Mouse (Mus musculus) hindbrain, embryonic 15.5 days (tissue): ENCODE data around the gene Tspyl1. TPM values are rescaled to one million over a fixed set of nuclear protein-coding genes. Genes with fewer than 3 reads are reported as not detected.
A peak's percentile ranks its signal among the peaks of the same experiment; 100 is the strongest.

Experiments
- ATAC-seq: fragments of 200-750 bp; cut with Nextera tagmentation; 2 replicates; pipeline ENCODE4 v1.8.0; 2017; ENCODE audit warnings: low read depth, moderate number of reproducible peaks, moderate TSS enrichment; ENCODE audit not compliant: low FRiP score
- H3K27ac ChIP-seq: fragments of 300-500 bp; sonication (generic); replicated peaks from 2 replicates; pipeline ENCODE4 v1.5.1; 2015; ENCODE audit warnings: mild to moderate bottlenecking, inconsistent platforms
- H3K27me3 ChIP-seq: fragments of 300-500 bp; sonication (generic); 2 replicates; pipeline ENCODE4 v1.6.1; 2015; ENCODE audit warnings: control low read depth, inconsistent platforms
- H3K36me3 ChIP-seq: fragments of 300-500 bp; sonication (generic); 2 replicates; pipeline ENCODE4 v1.6.1; 2015; ENCODE audit warnings: control low read depth, inconsistent platforms
- H3K4me1 ChIP-seq: fragments of 300-500 bp; sonication (generic); replicated peaks from 2 replicates; pipeline ENCODE4 v1.6.1; 2015; ENCODE audit warnings: control low read depth, inconsistent platforms
- H3K4me2 ChIP-seq: fragments of 300-500 bp; sonication (generic); 2 replicates; pipeline ENCODE4 v1.6.1; 2015; ENCODE audit warnings: moderate library complexity, mild to moderate bottlenecking, inconsistent platforms
- H3K4me3 ChIP-seq: fragments of 300-500 bp; sonication (generic); 2 replicates; pipeline ENCODE4 v1.5.1; 2015; ENCODE audit warnings: mild to moderate bottlenecking, inconsistent platforms
- H3K9ac ChIP-seq: fragments of 300-500 bp; sonication (generic); 2 replicates; pipeline ENCODE4 v1.6.1; 2015; ENCODE audit warnings: inconsistent platforms
- H3K9me3 ChIP-seq: fragments of 300-500 bp; sonication (generic); 2 replicates; pipeline ENCODE4 v1.6.1; 2016; ENCODE audit warnings: control low read depth, inconsistent platforms
- WGBS: fragments of 180-500 bp; shearing (Covaris S2); methylation state at CpG from one replicate; pipeline ENCODE4 v1.1.7; 2015; 5-methylcytosine and 5-hydroxymethylcytosine counted together
- polyA plus RNA-seq: library from polyadenylated mRNA; unstranded; fragments of >200 nt; fragmentation: Nextera tagmentation; extraction: Ambion mirVana; gene quantifications from 2 replicates; pipeline ENCODE4 v1.2.1, GENCODE M21; 2015

The Tspyl1 gene
- polyA plus RNA-seq, 1 experiment from 2014 or later: 144 TPM

DNA sequence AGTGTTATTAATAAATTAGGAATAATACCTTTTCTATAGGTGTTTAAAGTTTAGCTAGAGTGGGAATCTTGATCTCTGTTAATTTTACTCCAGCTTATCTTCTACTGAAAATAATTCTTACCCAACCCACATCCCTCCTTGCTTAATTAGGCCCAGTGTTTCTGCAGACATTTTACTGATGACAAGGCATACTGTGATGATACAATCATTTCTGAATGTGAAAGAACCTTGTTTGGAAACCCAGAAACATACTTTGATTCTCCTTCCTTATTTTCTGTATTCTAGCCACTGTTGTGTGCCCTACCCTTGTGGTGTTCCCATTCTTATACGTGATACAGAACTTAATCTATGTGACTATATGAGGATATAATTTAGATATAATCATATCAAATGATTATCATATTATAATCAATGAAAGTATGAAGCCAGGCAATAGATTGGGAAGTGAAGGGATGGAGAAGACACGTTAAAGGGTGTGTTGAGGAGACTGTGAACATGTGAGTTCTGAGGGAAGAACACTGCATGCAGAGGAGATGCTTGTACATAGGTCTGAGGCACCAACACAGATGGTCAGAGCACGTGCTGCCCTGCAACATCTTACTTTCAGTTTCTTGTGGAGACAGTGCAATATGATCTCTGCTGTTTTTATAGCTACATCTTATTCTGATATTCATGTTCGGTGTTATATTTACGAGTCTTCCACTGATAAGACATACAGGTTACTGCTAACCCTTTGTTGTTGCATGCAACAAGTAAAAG, 14.5 kb upstream of the Tspyl1 start:
- H3K4me2 ChIP-seq: no peak overlapping the region
- H3K9ac ChIP-seq: no peak overlapping the region
- no peaks in the 10 kb centered on the region for H3K36me3 ChIP-seq
- no peak overlapping the region for H3K27ac ChIP-seq
- ATAC-seq: no peak
- H3K4me3 ChIP-seq: no peak overlapping the region
- H3K4me1 ChIP-seq: 0 out of 2 replicates have a peak, but pooled peaks cover 3% of the 10 kb centered on the region
- 84% methylated on average over 5 of the region's 5 CpGs for WGBS
- H3K27me3 ChIP-seq: no peaks in the 10 kb centered on the region
- H3K9me3 ChIP-seq: no peaks in the 10 kb centered on the region

DNA sequence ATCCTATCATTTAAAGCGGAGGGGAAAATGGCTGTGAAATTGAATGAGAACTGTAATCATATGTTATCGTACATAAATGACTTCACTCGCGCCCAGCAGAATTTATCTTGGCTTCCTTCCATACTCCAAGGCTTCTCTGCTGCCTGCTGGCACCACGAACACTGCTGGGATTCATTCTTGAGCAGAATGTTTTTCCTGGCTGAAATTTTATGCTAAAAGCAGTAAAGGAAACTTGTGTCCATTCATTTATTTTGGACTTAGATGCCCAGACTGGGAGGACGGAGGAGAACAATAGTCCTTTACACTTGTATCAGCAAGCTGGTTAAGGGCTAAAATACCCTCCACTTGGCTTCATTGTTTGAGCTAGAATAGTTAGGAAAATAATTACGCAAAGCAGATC, 10.3 kb upstream of the Tspyl1 start:
- no peak for ATAC-seq
- WGBS: 49% methylated on average over 7 of the region's 7 CpGs

DNA sequence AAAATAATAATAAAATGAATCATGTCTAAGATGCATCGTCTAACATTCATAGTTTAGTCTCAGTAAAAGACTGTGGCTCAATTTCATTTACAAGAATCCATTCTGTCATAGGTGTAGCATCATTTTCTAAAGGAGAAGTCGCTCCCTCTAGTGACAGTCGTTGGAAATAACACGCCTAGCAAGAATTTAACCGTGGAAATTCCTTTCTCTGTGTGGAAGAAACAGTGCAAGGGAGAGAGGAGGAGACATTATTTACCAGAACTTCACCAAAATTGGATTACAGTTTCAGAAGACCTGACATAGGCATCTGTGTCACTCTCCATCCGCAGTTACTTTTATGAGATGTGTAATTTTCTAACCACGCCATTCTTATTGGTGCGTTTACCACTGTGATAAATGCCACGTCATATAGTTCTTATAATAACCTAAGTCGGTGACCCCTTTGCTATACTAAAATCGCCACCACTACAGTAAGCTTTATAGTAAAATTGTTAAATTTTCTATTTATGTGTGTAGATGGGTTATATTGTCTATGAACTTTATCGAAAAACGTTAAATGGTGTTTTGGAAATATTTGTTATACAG, 1.3 kb upstream of the Tspyl1 start:
- peaks cover 27% of the 10 kb centered on the region for H3K4me1 ChIP-seq
- 28% methylated on average over 13 of the region's 13 CpGs for WGBS
- H3K9me3 ChIP-seq: no peaks in the 10 kb centered on the region
- H3K27me3 ChIP-seq: no peaks in the 10 kb centered on the region
- 0 out of 2 replicates have a peak, but pooled peaks have one; percentile 27 for ATAC-seq
- H3K4me3 ChIP-seq: peak overlapping the region; percentile 32
- peak overlapping the region; percentile 52 for H3K27ac ChIP-seq
- peak overlapping the region; percentile 86 for H3K4me2 ChIP-seq
- peak overlapping the region; percentile 18; the same call in 1 of the 2 replicates for H3K9ac ChIP-seq
- no peaks in the 10 kb centered on the region for H3K36me3 ChIP-seq

More for the DNA sequence above, 10.3 kb upstream of the Tspyl1 start:
- no peaks in the 10 kb centered on the region for H3K36me3 ChIP-seq
- H3K9ac ChIP-seq: no peak overlapping the region
- no peaks in the 10 kb centered on the region for H3K27me3 ChIP-seq
- 0 out of 2 replicates have a peak, but pooled peaks cover 3% of the 10 kb centered on the region for H3K4me1 ChIP-seq
- H3K4me3 ChIP-seq: no peak overlapping the region
- no peaks in the 10 kb centered on the region for H3K9me3 ChIP-seq
- H3K27ac ChIP-seq: no peak overlapping the region
- 0 out of 2 replicates have a peak overlapping the region, but pooled peaks have one; percentile 0 for H3K4me2 ChIP-seq

DNA sequence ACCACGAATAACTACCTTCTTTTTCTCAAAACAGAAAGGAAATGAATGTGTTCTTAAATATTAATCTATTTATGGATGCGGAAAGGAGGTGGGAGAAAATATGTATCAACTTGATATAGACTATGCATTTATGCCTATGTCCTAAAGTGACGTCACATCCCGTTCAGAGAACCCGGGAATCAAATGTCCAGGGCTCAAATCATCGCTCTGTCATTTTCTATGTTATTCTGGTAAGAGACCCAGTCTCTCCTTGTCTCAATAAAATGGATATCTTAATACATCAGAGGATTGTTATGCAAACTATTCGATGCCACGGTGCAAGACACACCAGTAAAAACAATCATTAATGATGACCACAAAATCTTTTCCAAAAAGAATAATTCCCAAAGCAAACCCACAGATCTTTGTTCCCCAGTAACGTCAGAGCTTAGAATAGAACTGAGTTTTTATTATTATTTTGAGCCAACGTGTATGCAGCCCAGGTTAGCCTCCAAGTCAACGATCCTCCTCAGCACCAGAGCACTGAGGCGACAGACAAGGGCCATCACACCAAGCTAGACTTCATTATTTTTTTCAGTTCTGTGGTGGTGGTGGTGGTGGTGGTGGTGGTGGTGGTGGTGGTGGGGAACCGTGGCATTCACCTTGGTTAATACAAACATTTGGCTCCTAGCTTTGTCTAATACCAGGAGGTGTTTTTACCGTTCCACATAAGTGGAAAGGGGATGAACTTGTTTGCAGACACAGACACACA, 604 bp upstream of the Tspyl1 start:
- 17% methylated on average over 14 of the region's 14 CpGs for WGBS
- Histone ChIP-seq H3K4me1 (peaks cover 27% of the 10 kb centered on the region), H3K9ac (peak overlapping the region; percentile 52), H3K27ac (peak overlapping the region; percentile 87), H3K27me3 (no peaks in the 10 kb centered on the region), H3K9me3 (no peaks in the 10 kb centered on the region), H3K4me3 (peak overlapping the region; percentile 73), H3K4me2 (peak overlapping the region; percentile 86), H3K36me3 (peaks cover 3% of the 10 kb centered on the region; the same call in 1 of the 2 replicates)
- ATAC-seq: no peak

DNA sequence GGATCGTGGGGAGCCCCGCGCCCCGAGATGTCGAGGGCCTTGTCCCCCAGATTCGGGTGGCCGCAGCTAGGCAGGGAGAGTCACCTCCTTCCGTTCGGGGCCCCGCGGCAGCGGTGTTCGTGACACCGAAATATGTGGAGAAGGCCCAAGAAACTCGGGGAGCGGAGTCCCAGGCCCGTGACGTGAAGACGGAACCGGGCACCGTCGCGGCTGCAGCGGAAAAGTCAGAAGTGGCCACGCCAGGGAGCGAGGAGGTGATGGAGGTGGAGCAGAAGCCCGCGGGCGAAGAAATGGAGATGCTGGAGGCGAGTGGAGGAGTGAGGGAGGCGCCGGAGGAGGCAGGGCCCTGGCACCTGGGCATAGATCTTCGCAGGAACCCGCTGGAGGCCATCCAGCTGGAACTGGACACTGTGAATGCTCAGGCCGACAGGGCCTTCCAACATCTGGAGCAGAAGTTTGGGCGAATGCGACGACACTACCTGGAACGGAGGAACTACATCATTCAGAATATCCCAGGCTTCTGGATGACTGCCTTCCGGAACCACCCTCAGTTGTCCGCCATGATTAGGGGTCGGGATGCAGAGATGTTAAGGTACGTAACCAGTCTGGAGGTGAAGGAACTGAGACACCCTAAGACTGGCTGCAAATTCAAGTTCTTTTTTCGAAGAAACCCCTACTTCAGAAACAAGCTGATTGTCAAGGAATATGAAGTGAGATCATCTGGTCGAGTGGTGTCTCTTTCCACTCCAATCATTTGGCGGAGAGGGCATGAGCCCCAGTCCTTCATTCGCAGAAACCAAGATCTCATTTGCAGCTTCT, 639 bp downstream of the Tspyl1 start:
- Histone ChIP-seq H3K4me2 (peak overlapping the region; percentile 90), H3K4me3 (peak overlapping the region; percentile 73), H3K27me3 (no peaks in the 10 kb centered on the region), H3K27ac (peak overlapping the region; percentile 87), H3K9ac (peak overlapping the region; percentile 83), H3K36me3 (peaks cover 9% of the 10 kb centered on the region), H3K4me1 (peaks cover 27% of the 10 kb centered on the region), H3K9me3 (no peaks in the 10 kb centered on the region)
- 4% methylated on average over 47 of the region's 47 CpGs for WGBS
- no peak; the same call in 1 of the 2 replicates for ATAC-seq

DNA sequence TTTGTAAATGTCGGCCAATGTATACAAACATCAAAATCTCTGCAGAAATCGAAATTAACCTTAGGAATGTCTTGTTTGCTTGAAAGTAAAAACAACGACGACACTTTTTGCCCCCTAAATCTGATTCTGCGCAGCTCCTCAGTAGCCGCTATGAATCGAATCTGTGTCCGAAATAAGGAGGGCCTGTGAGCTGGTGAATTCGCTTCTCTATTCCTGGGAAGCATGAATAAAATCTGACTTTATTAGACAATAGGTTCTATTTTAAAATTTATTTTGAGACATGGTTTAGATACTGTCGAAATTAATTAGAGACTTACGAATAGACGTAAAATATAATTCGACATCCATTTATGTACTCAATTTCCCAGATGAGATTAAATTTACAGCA, 14.9 kb downstream of the Tspyl1 start:
- Histone ChIP-seq H3K27ac (peak overlapping the region; percentile 95), H3K9me3 (no peaks in the 10 kb centered on the region), H3K27me3 (no peaks in the 10 kb centered on the region), H3K36me3 (no peaks in the 10 kb centered on the region), H3K9ac (peak overlapping the region; percentile 60), H3K4me3 (peak overlapping the region; percentile 55), H3K4me2 (peak overlapping the region; percentile 96), H3K4me1 (peaks cover 25% of the 10 kb centered on the region)
- WGBS: 4% methylated on average over 13 of the region's 13 CpGs
- peak; percentile 53; the same call in 1 of the 2 replicates for ATAC-seq

DNA sequence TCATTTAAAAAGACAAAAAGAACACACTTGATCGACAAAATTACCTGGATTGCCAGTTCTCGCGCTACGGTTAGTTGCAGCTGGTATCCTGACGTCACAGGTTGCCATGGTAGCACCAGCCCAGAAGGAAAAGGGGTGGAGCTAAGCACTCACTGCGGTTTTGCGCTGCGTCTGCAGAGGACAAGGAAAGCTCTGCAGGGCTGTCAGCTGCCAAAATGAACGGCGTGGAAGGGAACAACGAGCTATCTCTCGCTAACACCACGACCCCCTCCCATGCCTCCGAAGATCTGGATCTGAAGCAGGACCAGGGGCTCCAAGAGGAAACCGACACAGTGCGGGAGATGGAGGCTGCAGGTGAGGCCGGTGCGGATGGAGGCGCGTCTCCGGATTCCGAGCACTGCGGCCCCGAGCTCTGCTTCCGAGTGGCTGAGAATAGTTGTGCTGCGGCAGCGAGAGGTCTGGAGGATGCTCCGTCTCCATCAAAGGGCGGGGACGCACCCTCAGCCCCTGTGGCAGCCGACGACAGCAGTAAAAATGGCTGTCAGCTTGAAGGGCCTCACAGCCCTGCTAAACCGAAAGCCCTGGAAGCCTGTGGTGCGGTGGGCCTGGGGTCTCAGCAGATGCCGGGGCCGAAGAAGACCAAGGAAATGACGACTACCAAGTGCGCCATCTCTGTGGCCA, 15.4 kb downstream of the Tspyl1 start, which contains the start of gene Tspyl4:
Gene Tspyl4, plus strand, starts transcription at position 144 of the 681 bp plus-strand sequence.
- H3K27ac ChIP-seq: peak within 1 kb of the TSS; percentile 95
- peak within 1 kb of the TSS; percentile 96 for H3K4me2 ChIP-seq
- ATAC-seq: peak; percentile 98
- H3K9ac ChIP-seq: peak within 1 kb of the TSS; percentile 73
- H3K4me3 ChIP-seq: peak within 1 kb of the TSS; percentile 55
- peaks cover 31% of the 10 kb centered on the region for H3K4me1 ChIP-seq
- no peaks in the 10 kb centered on the region for H3K36me3 ChIP-seq
- under 1% methylated on average over 38 of the region's 38 CpGs for WGBS
- H3K9me3 ChIP-seq: no peaks in the 10 kb centered on the region
- H3K27me3 ChIP-seq: no peaks in the 10 kb centered on the region

DNA sequence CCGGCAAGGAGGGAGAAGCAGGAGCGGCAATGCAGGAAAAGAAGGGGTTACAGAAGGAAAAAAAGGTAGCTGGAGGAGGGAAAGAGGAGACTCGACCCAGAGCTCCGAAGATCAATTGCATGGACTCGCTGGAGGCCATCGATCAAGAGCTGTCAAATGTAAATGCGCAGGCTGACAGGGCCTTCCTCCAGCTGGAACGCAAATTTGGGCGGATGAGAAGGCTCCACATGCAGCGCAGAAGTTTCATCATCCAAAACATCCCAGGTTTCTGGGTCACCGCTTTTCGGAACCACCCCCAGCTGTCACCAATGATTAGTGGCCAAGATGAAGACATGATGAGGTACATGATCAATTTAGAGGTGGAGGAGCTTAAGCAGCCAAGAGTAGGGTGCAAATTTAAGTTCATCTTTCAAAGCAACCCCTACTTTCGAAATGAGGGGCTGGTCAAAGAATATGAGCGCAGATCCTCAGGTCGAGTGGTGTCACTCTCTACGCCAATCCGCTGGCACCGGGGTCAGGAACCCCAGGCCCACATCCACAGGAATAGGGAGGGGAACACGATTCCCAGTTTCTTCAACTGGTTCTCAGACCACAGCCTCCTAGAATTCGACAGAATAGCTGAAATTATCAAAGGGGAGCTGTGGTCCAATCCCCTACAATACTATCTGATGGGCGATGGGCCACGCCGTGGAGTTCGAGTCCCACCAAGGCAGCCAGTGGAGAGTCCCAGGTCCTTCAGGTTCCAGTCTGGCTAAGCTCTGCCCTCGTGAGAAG, 16.2 kb downstream of the Tspyl1 start:
- WGBS: 38% methylated on average over 25 of the region's 25 CpGs
- Histone ChIP-seq H3K36me3 (no peaks in the 10 kb centered on the region), H3K4me2 (peak overlapping the region; percentile 96), H3K27me3 (no peaks in the 10 kb centered on the region), H3K27ac (peak overlapping the region; percentile 95), H3K9me3 (no peaks in the 10 kb centered on the region), H3K4me1 (peaks cover 38% of the 10 kb centered on the region), H3K9ac (peak overlapping the region; percentile 73), H3K4me3 (peak overlapping the region; percentile 55)
- ATAC-seq: no peak

DNA sequence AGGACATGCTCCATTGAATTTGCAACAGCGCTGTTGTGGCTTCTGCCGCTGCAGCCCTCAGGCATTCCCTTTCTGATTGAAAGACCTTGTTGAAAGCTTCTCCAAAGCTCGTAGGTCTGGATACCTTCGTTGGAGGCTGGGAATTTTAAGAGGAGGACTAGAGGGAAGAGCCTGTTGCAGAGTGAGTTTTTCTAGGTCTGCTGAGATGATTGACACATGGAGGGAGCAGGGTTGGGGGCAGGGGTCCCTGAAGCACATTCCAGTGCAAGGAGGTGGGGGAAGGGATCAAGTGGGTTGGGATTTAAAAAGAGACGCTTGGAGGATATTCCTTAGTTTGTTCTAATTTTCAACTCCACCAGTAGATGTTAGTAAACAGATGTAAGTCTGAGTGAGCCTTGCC, 18.4 kb downstream of the Tspyl1 start:
- peak overlapping the region; percentile 96 for H3K4me2 ChIP-seq
- peak overlapping the region; percentile 61 for H3K27ac ChIP-seq
- H3K4me3 ChIP-seq: peak overlapping the region; percentile 55
- 9% methylated on average over 5 of the region's 5 CpGs for WGBS
- H3K36me3 ChIP-seq: no peaks in the 10 kb centered on the region
- H3K4me1 ChIP-seq: peaks cover 38% of the 10 kb centered on the region
- ATAC-seq: no peak
- peak overlapping the region; percentile 73 for H3K9ac ChIP-seq
- H3K27me3 ChIP-seq: no peaks in the 10 kb centered on the region
- no peaks in the 10 kb centered on the region for H3K9me3 ChIP-seq

DNA sequence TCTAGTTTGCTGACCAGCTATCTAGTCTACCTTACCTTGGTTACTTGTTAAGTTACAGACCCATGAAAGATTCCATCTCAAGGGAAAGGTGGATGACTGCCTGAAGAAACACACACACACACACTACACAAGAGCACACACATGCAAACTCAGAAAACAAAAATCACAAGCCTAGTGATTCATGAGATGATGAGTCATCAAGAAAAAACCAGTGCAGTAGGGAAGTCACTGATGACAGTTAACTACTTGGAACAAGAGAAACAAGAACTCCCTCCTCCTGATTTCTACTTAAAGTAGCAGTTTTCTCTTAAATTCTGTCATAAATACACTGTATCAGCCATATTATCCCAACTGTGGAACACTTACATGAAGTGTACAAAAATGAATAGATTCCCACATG, 25.1 kb downstream of the Tspyl1 start:
- H3K4me2 ChIP-seq: no peak overlapping the region
- H3K9me3 ChIP-seq: no peaks in the 10 kb centered on the region
- no peaks in the 10 kb centered on the region for H3K27me3 ChIP-seq
- H3K4me1 ChIP-seq: peaks cover 11% of the 10 kb centered on the region
- no peak overlapping the region for H3K4me3 ChIP-seq
- H3K27ac ChIP-seq: no peak overlapping the region
- H3K9ac ChIP-seq: no peak overlapping the region
- ATAC-seq: no peak
- H3K36me3 ChIP-seq: no peaks in the 10 kb centered on the region
